Mouse (Mus musculus) spleen, postnatal 4 days (tissue): ENCODE measurements around the gene Pxdc1.

Experiments
- DNase-seq, 2 experiments: peaks; one replicate each; pipeline ENCODE4 v3.0.0; 2022; ENCODE audit warnings: low spot score in 2 of 2

Pxdc1 gene

DNA sequence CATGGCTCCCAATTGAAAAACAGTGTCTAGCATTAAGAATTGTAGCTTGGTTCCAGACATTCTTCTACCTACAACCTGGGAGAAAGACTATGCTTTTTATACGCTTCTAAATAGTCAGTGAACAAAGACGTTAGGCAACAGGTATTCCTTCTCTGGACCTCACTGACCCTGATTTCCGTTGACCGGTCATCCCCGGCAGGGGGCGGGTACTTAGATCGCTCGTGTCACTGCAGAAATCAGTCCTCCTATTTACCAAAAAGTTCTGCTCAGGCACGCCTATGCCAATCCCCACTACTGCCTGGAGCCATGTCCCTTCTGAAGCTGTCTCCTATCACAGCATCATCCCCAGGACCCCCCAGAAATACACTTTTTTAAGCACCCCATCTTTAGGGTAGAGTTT is at the start of gene Pxdc1:
Gene Pxdc1 (minus strand): TSS at position 96 of the 400 bp plus-strand sequence.
- peak in 1 of 2 experiments; percentile 26 for DNase-seq

DNA sequence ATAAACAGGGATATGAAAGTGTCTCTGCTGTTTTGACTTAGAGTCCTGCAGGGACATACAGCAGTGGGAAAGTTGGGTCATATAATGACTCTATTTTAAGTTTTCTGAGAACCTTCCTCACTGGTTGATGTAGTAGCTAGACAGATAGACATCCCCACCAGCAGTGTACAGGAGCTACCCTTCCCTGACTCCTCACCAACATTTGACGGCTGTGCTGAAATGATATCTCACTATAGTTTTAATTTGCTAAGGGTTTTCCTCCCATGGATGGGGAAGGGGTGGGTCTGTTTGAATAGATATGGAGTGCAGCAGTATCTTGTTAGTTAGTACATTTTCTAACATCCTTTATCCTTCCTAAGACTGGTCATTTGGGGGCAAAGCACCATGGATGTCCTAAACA is 47.3 kb upstream of the Pxdc1 start:
- no peak for DNase-seq

DNA sequence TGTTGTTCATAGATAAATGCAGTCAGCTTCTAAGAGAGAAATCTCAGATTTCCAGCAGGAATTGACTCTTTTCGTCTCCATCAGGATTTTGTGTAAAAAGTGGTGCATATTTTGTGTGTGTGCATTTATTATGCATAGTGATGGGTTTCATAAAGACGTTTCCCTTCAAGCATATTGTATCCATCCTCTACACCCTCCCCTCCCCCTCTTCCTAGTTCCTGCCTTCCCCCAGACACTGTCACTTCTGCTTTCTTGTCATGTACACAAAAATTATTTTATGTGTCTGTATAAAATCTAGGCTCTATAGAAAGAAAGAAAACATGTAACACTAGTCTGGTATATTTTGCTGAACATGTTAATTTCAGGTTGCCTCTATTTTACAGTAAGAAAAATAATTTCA is 46.8 kb upstream of the Pxdc1 start:
- DNase-seq = no peak

DNA sequence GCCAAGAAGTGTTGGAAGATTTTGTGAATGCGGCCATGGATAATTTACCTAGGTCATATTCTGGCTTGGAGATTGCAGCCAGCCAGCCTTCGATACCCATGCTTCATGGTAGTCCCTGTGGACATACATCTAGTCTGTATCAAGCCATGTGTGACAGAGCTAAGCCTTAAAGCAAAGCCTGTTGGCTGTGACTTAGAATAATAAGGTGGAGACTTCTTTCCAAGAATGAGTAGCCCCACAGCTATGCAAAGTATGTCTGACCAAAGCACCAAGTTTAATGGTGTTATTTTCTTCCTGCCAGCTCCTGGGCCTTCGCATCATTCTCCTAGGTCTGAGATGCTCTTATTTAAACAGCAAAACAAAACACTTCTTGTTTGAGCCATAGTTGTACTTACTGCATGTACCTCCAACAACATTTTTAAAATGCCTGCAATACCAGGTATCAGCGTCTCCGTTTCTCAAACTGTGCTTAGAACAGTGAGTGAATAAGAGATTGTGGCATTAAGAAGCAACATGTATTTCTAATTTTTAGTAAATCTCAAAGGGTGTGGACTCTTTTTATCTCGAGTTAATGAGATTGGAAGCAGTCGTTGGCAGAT is 43.5 kb upstream of the Pxdc1 start:
- no peak for DNase-seq

DNA sequence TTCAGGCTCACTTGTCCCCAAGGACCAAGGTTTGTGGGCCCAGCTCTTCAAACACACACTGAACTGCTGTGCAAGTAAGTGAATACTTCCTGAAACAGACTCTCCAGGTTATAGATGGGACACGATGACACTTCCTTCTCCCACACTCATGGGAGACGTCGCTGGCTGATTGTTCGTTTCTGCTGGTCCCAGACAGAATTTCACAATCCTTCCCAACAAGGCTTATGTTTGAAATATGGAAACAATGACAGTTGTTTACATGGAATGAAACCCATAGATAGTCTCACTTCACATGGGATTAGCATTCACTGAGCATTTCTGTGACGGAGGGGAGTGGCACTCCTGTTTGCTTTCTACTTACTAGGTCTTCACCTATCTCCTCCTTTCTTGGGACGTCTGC is 39.8 kb upstream of the Pxdc1 start:
- DNase-seq = no peak

DNA sequence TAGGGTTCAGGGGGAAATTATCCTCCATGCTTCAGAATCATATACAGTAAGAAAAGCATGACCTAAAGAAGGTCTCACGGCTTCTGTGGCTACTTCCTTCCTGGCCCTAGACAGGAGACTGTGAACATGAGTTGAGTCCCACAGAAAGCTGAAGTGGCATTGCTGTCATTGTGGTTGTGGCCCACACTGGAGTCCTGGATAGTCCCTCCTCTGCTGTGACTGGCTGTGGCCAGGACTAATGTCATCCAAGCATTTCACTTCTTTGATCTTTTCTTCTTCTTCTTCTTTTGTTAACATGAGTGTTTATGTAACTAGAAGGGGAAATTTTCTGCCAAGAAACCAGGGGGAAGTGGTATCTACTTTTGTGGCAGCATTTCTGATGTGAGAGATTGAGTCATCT is 37.8 kb upstream of the Pxdc1 start:
- no peak for DNase-seq

DNA sequence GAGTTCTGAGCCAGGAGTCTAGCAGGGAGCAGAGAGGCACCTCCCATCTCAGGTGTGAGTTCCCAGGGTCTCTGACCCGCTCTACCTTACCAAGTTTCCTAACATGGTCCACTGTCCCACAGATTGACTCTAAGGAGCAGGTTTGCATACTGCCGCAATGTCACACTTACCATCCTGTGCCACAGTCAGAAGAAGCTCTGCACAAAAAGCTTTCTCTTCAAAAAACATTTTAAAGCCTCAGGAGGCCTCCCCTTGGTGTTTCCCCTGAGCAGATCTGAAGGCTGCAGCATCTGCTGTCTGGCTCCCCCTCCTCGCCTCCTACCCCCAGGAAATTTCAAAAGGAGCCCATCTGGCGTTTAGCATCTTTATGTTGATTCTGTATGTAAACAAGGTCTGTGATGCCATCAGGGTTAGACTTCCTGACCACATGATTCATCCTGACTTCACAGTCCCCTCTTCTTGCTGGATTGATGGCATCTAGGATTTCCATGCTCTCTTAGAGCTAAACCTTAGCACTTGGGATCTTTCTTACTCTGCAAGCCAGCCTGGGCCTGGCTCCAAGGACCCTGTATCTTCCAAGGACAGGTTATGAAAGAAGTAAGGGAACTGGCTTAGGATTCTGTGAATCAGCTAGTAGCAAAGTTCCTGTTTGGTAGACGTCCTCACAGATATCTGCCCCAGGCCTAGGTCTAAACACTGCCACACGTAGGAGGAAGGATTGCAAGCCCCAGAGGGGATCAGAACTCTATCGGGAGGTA is 31.9 kb upstream of the Pxdc1 start:
- DNase-seq = no peak

DNA sequence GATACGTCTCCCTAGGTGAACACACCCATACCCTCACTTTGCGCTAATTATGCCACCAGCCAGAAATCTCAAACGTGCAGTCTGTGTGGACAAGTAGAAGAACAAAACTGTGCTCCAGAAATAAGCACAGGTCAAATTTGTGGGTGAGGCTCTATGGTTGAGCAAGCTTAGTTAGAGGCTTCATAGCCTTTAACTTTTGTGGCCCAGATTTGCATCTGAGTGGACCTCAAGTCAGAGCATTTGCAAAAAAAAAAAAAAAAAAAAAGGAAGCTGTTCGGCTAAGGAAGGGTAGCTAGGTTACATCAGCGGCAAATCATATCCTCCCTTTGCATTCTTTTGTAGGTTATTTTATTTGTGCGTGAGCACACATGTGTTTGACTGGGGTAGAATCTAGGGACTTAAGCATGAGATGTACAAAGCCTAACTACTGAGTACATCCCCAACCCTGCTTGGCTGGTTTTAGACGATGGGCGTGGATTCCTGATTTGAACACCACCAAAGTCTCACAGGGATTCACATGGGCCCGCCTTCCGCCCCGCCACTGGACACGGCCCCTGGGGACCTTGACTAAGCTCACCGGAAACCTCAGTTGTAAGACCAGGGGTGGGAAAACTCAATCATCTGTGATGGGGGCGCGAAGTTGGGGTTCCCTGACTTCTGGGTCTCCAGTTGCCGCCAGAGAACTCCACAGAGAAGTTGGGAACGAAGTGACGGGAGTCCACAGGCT is 30.6 kb upstream of the Pxdc1 start:
- peak in 1 of 2 experiments; percentile 25 for DNase-seq

DNA sequence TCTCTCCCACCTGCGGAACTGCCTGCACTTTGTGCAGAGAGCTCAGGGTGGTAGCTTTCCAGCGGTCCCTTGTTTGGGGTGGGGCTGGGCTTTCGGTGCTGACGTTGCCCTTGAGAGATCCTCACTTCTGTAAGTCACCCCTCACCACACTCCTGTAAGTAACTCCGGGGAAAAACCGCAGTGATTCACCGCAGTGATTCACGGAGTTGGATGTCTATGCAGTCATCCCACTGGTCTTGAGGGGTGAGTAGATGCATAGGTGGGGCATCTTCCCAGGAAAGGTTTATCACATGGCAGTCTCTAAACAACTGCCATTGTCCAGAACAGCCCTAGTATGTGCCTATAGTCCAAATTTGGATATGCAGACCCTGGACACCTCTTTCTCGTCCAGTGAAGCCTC is 30.0 kb upstream of the Pxdc1 start:
- DNase-seq = no peak

DNA sequence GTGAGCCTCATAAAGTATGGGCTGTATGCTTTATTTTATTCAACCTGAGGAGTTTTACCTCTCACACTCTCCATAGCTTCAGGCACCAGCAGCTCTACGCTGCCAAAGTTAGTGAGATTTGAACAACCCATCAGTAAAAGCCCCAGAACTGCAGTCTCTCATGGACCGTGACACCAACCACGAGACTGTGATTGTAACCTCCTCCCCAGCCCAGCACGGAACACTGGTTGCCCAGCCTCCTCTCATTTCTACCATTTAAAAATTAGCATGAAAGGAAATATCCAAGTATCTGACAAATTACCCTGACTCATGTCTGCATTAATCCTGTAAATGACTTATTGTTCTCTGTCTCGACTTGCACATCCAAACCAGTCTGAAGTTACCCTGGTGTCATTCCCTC is 23.2 kb upstream of the Pxdc1 start:
- DNase-seq = no peak

DNA sequence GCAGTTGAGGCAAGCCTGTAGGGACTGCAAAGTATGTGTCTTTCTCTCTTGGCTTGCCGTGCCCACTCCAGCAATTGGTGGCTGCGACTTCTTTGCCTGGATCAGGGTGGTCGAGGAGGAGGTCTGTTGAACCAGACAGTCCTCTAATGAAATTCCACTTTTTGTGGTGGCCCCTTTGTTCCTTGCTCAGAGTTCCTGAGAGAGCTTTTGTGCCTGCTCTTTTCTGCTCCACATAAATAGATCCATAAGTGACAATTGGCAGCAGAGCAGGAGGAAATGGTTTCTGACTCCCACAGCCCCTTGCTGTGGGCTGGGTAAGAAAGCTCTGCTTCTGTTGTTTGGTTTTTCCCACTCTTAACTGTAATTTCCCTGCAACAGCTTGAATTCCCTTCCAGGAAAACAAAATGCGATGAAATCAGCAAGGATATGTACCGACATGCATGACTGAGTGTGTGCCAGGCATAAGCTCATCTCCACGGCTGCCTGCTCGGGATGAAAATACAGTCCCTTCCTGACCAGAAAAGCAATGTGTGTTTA is 22.6 kb upstream of the Pxdc1 start:
- no peak for DNase-seq

DNA sequence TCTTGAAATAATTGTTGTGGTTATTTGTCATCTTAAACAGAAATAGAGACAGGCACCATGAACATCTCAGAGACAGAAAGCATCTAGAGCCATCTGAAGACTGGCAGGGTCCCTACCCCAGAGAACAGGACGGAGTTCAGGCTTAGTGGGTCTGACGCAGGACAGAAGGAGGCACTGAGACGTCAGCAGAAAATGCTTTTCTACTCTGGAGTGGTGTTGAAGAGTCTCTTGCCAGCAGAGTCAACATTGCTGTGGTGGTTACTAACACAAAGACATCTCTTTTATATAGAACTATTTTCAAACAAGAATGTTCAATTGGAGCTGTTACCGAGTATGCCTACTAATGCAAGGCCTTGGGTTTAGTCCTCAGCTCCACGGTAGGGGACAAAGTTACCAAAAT is 20.1 kb upstream of the Pxdc1 start:
- no peak for DNase-seq

DNA sequence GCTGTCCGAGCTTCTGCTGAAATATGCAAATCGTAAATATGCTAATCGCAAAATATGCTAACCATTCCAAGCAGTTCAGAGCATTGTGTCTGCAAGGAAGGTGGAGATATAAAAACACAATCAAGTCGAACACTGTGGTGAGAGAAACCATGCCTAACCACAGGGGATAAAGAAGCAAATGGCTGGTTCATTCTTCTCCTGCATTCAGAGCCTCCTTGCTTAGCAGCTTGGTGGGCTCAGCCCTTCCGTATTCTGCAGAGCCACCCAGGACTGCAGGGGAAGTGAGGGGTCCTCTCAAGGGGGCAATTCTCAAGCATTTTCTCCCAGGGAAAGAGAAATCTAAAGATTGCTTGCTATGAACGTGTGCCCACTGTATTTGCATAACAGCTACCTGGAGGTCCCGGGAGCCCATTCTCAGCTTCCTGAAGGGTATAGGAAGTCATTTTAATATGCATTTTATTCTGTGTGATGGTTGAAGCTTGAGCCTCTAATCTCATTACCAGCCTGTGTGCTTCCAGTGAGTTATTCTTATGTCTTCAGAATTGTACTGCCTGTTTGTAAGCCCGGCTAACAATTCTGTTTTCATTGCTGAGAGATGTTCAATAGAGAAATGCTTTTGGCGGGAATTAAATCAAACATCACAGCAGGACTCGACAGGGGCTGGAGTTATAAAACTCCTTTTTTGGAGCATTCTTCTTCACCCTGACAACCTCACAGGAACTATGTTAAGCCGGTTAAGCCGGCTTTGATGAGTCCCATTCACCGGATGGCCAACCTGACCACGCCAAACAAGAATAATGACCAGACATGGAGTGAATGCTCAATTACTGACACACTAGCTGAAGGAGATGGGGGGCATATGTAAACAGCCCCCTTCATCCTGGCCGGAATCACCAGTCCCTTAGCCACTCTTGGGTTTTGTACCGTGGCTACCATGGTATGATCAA is 16.9 kb upstream of the Pxdc1 start:
- DNase-seq = no peak

DNA sequence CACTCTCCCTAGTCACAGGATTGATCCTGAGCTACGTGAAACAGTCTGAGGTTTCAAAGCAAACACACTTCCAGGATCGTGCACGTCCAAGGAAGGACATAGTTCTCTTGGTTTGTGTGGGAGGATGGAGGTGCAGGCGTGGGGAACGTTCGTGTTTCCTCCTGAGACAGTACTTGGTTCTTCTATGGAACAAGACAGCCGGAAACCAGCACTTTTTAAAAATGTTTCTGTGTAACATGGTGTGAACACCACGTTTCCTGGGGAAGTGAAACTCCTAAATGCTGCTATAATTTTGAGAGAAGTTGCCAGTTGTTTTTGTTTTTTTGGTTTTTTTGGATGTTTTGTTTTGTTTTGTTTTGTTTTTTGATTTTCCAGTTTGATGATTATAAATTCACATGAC is 13.9 kb upstream of the Pxdc1 start:
- peak in 1 of 2 experiments; percentile 20 for DNase-seq

DNA sequence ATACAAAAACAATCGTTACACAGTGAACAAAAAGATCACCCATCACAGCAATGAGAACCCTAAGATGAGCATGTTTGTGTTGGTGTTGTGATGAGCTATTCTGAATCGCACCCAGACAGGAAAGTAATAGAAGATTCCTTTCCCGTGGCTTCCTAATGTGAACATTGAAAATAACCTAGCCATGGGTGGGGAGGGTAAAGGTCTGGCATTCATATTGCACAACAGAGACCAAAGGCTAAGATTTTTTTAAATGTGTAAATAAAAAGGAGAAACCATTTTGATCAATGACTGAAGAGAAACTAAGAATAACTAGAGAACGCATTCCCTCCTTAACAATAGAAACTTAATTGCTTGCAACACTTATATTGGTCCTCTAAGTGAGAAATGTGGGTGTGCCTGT is 11.8 kb upstream of the Pxdc1 start:
- no peak for DNase-seq

DNA sequence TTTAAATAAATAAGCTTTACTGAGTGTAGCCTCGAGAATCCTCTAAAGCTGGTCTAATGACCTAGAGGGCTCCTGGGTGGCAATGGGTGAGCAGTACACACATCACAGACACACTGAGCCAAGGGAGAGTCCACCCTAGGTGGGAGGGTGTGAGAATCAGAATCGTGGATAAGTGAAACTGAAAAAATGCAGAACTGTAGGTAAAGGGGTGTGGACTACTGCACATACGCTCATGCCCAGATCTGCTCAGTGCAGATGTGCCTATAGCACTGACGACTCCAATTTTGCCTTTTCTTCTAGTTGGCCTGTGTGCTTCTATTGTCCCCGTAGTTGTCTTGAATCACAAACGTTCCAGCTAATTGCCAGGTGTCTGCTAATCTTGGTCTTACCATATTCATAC is 10.5 kb upstream of the Pxdc1 start:
- DNase-seq = no peak

DNA sequence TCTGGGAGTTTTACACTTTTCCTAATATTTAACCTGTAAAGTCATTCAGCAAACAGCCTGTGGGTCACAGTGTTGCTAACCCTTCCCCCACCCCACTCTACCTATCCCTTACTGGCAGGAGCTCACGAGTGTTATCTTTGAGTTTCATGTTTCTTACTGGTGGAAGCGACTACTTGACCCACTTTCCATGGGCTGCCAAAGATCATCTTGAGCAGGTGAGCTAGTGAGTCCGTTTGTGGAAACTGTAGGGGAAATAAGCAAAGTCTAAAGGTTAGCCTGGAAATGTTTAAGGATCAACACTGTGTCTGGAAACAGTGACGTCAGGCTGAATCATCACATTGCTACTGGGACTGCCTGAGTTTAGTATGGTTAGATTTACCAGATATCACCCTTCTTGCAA is 6.2 kb upstream of the Pxdc1 start:
- DNase-seq = no peak

DNA sequence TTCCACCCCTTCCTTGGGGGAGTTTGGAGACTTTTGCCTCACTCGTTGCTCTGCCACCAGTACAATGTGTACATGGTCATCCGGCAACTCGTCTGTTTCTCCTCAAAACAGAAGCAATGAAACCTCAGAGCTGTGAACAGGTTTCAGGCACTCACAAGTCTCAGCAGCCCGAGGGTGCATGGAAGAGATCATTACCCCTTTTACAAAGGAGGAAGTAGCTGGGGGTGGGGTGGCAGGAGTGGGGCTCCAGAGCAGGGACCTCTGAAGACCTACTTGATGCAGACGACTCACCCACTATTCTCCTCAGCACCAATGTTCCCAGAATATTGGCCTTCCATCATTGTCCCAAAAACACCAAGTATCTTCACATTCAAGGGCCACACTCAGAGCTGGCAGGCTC is 3.1 kb upstream of the Pxdc1 start:
- no peak for DNase-seq

DNA sequence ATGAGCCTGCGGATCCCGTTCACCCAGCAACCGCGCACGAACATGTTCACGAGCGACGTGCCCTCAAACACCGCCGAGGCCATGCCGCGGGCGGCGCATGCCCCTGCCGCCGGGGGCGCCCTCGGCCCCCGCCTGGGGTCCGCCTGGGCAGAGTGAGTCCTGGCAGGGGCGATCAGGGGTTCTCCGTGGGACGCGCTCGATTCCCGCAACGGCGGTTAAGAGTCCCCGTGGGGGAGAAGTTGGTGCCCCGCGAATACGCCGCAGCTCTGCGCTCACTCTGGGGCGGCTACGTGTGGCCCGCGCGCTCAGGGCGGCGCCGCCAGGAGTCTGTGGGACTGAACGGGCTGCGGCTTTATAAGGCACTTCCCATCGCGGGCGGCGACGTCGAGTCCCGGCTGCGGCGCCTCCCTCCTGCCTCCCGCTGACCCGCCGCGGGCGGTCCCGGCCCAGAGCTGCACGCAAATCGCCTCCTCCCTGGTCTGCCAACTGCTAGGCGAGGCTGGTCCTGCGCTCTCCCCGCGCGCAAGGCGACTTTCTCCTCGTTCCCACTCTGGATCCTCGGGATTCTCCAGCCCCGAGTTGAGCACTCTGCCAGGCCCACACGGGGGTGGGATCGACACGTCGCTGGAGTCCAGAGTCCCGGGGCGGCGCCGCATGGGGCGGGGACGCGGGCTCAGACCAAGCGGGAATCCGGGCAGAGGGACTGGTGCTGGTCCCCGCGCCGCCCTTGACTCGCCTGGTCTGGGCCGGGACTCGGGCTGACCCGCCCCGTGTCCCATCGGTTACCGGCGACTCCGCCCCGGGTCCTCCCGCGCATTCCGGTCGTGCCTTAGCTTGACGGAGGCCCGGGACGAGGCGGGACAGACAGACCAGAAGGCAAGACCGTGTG is 689 bp downstream of the Pxdc1 start:
- peak; percentile 62 to 80 for DNase-seq

DNA sequence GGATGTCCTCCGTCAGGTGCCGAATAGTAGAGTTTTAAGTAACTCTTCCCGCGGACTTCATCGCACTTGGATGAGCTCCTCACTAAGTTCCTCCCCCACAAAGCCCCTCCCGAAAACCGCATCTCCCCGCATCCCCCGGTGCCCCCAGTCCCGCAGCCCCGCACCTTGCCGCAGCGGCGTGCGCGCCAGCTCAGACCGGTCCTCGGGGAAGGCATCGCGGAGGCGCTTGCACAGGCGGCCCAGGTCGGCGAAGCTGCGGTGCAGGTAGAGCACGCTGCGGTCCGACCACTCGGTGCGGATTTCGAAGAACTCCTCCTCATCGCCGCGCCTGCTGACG is 1.3 kb downstream of the Pxdc1 start:
- peak in 1 of 2 experiments; percentile 73 for DNase-seq
